Mouse (Mus musculus): Measurements from ENCODE around the gene Syt2.

GRCm38 (mm10) chr1:134754818-134755217, 108.3 kb downstream of the Syt2 start:
- TF ChIP-seq CTCF (conservative IDR thresholded peaks at IDR 0.05; ENCODE audit: insufficient read depth, insufficient read length, low read depth, low read length) (no peak), POLR2A (IDR thresholded peaks at IDR 0.05; ENCODE audit: low read depth, low read length) (no peak)

Data from kidney, adult 2 months (tissue).